Mouse (Mus musculus) C2C12 (cell line): ENCODE data around the gene Sult1a1.

Experiments used
- CTCF ChIP-seq: IDR thresholded peaks from one replicate; pipeline ENCODE4 v1.5.1; 2011; ENCODE audit not compliant: control insufficient read depth, insufficient read depth, insufficient read length
- MAX ChIP-seq: IDR thresholded peaks from one replicate; pipeline ENCODE4 v1.6.1; 2011; ENCODE audit warnings: mild to moderate bottlenecking, control low read depth
- MYOD1 ChIP-seq: IDR thresholded peaks from one replicate; pipeline ENCODE4 v1.6.1; 2011; ENCODE audit warnings: low read depth; ENCODE audit not compliant: control insufficient read depth, insufficient read length
- USF1 ChIP-seq: IDR thresholded peaks from one replicate; pipeline ENCODE4 v1.6.1; 2011; ENCODE audit warnings: low read depth, mild to moderate bottlenecking, control low read depth, moderate library complexity

- TF ChIP-seq CTCF (no peak), USF1 (no peak), MAX (no peak), MYOD1 (no peak)
Observed at GRCm38 (mm10) chr7:126644345-126644744, 31.9 kb downstream of the Sult1a1 start.
